ENCODE assay signal across 11 mouse cellular contexts in the genomic region with DNA sequence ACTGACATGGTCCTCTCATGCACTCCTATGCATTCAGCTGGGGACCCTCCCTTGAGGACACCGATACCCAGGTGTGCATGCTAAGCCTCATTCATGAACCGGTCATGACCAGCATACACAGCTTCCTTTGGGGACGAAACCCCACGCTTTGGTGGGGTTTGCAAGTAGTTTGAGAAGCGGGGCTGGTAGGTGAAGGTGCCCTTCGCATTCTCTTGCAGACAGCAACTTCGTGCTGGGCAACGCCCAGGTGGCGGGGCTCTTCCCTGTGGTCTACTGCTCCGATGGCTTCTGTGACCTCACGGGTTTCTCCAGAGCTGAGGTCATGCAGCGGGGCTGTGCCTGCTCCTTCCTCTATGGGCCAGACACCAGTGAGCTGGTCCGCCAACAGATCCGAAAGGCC. TPM values are rescaled to one million over a fixed set of nuclear protein-coding genes. Genes with fewer than 3 reads are reported as not detected.
DNase-seq lines count a peak whose midpoint lies in the region; ATAC-seq and TF ChIP-seq lines count a peak whose summit lies in the region.
"Had no signal": no experiment of that assay in that cellular context is flagged by ENCODE, and none has a peak within 500 bp of the region (broad histone marks: within the 10 kb centered on the region; RNA-seq: fewer than 3 reads in every experiment).

No protein-coding gene starts in this region.

- H3K4me3 ChIP-seq in layer of hippocampus, adult 2 months, result peak overlapping the region; percentile 59
- peak overlapping the region; percentile 53 for H3K4me3 ChIP-seq in embryonic facial prominence, embryonic 13.5 days
- H3K4me3 ChIP-seq in limb, embryonic 13.5 days, result peak overlapping the region; percentile 48; the same call in 1 of the 2 replicates

- ATAC-seq in CD4-positive, CD25-positive, alpha-beta regulatory T cell, adult 4 months, result no peak
- ATAC-seq in embryonic facial prominence, embryonic 13.5 days (ENCODE audit: insufficient number of reproducible peaks, insufficient read depth, low FRiP score, low TSS enrichment, low read depth), result no peak
- no peak for ATAC-seq in limb, embryonic 13.5 days (ENCODE audit: low FRiP score, low read depth)

- TF ChIP-seq CTCF in layer of hippocampus, adult 2 months (conservative IDR thresholded peaks at IDR 0.05), result no peak

- WGBS in embryonic facial prominence, embryonic 13.5 days, result 19% methylated on average over 14 of the region's 14 CpGs
- WGBS in limb, embryonic 13.5 days, result 20% methylated on average over 14 of the region's 14 CpGs

- no peaks in the 10 kb centered on the region for H3K36me3 ChIP-seq in embryonic facial prominence, embryonic 13.5 days
- no peaks in the 10 kb centered on the region for H3K36me3 ChIP-seq in limb, embryonic 13.5 days
- H3K36me3 ChIP-seq: liver, embryonic 13.5 days had no signal

- peak overlapping the region; percentile 87 for H3K4me2 ChIP-seq in embryonic facial prominence, embryonic 13.5 days
- H3K4me2 ChIP-seq in limb, embryonic 13.5 days (replicated peaks), result peak overlapping the region; percentile 77

- peaks cover 54% of the 10 kb centered on the region for H3K4me1 ChIP-seq in embryonic facial prominence, embryonic 13.5 days
- H3K4me1 ChIP-seq in limb, embryonic 13.5 days, result peaks cover 44% of the 10 kb centered on the region

- peaks cover 97% of the 10 kb centered on the region for H3K27me3 ChIP-seq in embryonic facial prominence, embryonic 13.5 days
- peaks cover 98% of the 10 kb centered on the region for H3K27me3 ChIP-seq in limb, embryonic 13.5 days

- peak; percentile 13 for DNase-seq in CD4-positive, CD25-positive, alpha-beta regulatory T cell, adult 2 months (ENCODE audit: low read depth, low spot score)
- no peak for DNase-seq in layer of hippocampus, adult 2 months (ENCODE audit: low spot score in 2 of 2)
- DNase-seq in layer of hippocampus, postnatal 36 days, result no peak
- DNase-seq in Muller cell, postnatal 12 days (ENCODE audit: inconsistent ontology term), result no peak
- DNase-seq in right cerebral cortex, adult 2 months (ENCODE audit: low spot score in 2 of 2), result no peak
- DNase-seq: adrenal gland, adult 2 months; kidney, adult 18-20 months; liver, embryonic 13.5 days had no signal

- no peaks in the 10 kb centered on the region for H3K9me3 ChIP-seq in embryonic facial prominence, embryonic 13.5 days
- H3K9me3 ChIP-seq in limb, embryonic 13.5 days, result no peaks in the 10 kb centered on the region
- H3K9me3 ChIP-seq: liver, embryonic 13.5 days had no signal

- 0 out of 2 replicates have a peak overlapping the region, but pooled peaks have one; percentile 65 for H3K9ac ChIP-seq in embryonic facial prominence, embryonic 13.5 days
- H3K9ac ChIP-seq in limb, embryonic 13.5 days, result no peak overlapping the region
- H3K9ac ChIP-seq: liver, embryonic 13.5 days had no signal

- H3K27ac ChIP-seq in layer of hippocampus, adult 2 months, result peak overlapping the region; percentile 88
- no peak overlapping the region for H3K27ac ChIP-seq in embryonic facial prominence, embryonic 13.5 days
- no peak overlapping the region for H3K27ac ChIP-seq in limb, embryonic 13.5 days
- H3K27ac ChIP-seq: liver, embryonic 13.5 days had no signal

RNA-seq across cellular contexts. Expression of a gene that starts 1.4 kb away (rescaled TPM):
- 1 to 10 TPM in 1 of 2 experiments, under 1 TPM in 1; 0.22 to 1.3 TPM for polyA plus RNA-seq in CD4-positive, CD25-positive, alpha-beta regulatory T cell, adult 4 months (2017; shearing (Covaris generic))
- total RNA-seq in layer of hippocampus, adult 2 months (2021), result 10 to 100 TPM; 83.5 to 90.4 TPM
- total RNA-seq in layer of hippocampus, postnatal 36 days (2021), result 10 to 100 TPM; 71.6 to 78.9 TPM
- 1.4 and 2.0 TPM in 2 replicates for polyA plus RNA-seq in embryonic facial prominence, embryonic 13.5 days (2015; fragmentation: Nextera tagmentation; extraction: Ambion mirVana)
- polyA plus RNA-seq in limb, embryonic 13.5 days (2015; fragmentation: Nextera tagmentation; extraction: Ambion mirVana), result 0.28 and 0.37 TPM in 2 replicates

RNA-seq across cellular contexts. Expression of a gene that starts 25.7 kb away (rescaled TPM):
- polyA plus RNA-seq in CD4-positive, CD25-positive, alpha-beta regulatory T cell, adult 4 months (2017; shearing (Covaris generic)), result 10 to 100 TPM; 51.4 to 62.3 TPM
- total RNA-seq in layer of hippocampus, adult 2 months (2021), result 10 to 100 TPM; 73.7 to 77.4 TPM
- total RNA-seq in layer of hippocampus, postnatal 36 days (2021), result 10 to 100 TPM; 63.3 to 71.5 TPM
- polyA plus RNA-seq in embryonic facial prominence, embryonic 13.5 days (2015; fragmentation: Nextera tagmentation; extraction: Ambion mirVana), result 131 and 146 TPM in 2 replicates
- polyA plus RNA-seq in limb, embryonic 13.5 days (2015; fragmentation: Nextera tagmentation; extraction: Ambion mirVana), result 143 and 144 TPM in 2 replicates
